Mouse (Mus musculus) CD4-positive, CD25-positive, alpha-beta regulatory T cell, adult 2 months (primary cell): ENCODE measurements at regions not wholly inside any gene's neighbourhood (a gene's known extent, or its start where the extent isn't known, plus 50 kb on each side); places are given as distances from the start of the nearest gene placed in this dataset.
A peak's percentile ranks its signal among the peaks of the same experiment; 100 is the strongest.

Experiments
- DNase-seq: peaks from one replicate; pipeline ENCODE4 v3.0.0-alpha.2; 2012; ENCODE audit warnings: low read depth, low spot score

DNA sequence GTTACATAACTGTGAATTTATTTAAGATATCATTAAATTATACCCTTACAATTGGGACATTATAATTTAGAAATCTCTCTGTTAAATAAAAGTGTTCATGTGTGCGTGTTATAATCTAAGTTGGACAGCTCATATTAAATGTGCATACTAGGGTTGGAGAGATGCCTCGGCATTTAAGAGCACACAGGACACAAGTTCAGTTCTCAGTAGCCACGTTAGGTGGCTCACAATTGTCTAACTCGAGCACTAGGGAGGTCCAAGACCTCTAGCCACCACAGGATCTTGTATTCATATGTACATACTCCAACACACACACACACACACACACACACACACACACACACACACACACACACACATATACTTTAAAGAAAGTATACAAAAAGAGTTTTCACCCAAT lies 56.0 kb downstream of the Foxf2 start:
- no peak for DNase-seq

DNA sequence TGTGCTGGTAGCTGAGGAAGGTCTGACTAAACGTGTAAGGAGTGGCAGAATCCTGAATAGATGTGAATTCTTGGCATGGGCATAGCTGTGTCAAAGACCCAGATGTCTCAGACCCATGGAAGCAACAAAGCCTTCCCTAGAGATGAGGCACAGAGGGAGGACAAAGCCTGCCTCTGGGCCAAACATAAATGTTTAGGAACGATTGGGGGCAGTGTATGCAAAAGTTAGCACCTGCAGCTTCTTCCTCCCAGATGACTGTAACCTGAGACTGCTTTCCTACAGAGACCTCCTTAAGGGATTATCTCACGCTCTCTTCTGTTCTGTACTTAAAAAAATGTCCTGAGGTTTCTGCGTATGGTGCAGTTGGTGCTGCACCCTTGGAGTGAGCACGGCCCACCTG lies 57.7 kb downstream of the Foxf2 start:
- no peak for DNase-seq

DNA sequence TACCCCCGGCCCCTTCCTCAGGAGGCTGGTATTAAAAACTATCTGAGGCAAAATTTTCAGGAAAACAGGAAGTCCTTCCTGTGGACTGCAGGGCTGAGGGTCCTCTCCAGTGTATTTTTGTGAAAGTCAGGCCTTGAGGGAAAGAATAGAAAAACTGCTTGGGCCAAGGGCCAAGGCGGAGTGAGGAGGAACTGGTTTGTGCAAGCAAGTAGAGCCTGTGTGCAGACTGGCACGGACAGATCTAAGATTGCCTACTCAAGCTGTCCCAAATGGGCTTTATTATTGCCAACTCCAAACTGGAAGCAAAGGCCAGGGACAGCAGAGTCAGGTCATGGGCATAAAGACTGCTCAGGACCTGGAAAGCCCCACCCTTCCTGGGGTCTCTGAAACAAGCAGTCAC lies 62.9 kb downstream of the Foxf2 start:
- no peak for DNase-seq

DNA sequence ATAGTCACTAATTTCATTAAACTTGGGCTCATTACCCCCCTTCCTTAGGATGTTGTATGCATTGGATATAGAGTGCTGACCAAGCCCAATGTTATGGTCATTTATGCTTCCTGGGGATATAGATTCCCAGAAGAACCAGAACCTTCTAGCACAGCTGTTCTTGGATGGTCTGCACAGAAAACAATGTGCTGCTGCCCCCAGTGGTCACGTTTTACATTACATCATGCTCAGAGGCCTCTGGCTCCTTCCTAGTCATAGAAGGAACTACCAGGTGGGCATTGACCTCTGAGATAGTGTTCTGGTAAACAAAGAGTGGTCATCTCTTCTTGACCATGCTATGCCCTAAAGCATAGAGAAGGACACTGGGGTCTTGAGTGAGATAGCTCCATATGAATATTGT lies 63.7 kb downstream of the Foxf2 start:
- peak; percentile 17 for DNase-seq

DNA sequence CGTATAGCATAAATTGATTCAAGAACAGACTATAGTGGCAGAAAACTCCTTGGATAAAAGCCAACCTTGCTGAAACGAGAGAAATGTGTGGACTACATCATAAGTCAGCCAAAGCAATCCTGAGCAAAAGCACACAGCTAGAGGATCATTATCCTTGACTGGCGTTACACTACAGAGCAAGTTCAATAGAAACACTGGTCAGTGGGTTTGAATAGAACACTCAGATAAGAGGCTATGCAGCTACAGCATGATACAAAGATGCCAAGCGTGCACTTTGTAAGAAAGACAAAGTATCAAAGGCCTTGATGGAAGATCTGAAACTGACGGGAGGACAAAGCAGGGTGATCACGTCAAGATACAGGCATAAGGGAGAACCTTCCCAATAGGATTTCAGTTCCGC lies 70.1 kb downstream of the Foxf2 start:
- DNase-seq, result no peak

DNA sequence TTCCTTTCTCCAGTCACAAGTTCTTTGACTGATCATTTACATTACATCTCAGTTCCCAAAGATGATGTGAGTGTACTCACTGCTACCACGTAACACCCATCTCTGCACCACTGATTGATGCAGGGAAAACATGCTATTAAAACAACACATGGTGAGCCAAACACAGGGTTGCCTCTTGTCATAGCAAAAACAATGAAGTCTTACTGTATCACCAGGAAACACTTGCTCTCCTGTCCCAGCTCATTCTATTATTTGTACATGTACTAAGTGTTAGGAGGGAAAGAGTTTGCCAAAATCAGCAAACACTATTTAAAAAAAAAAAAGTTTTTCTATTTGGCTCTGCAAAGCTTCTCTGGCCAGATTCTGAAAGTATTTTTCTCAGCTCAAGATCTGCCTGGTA lies 78.6 kb downstream of the Foxf2 start:
- DNase-seq, result no peak

DNA sequence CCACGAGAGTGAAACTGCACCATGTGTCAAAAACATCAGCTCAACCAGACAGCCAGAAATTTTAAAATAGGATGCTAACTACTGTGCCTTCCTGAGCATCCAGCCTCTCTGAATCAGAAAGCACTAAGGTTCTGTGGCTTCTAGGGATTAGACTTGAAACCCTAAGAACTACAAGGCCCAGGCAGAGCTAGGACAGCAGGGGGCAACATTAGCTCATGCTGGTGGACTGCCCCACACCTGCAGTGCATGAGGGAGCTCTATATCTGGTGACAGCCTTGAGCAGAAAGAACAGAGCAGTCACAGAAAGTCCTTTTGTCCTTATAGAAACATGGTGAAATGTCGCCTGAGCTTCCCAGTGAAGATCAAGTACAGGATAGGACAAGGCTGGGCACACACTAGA lies 79.8 kb downstream of the Foxf2 start:
- DNase-seq, result no peak

DNA sequence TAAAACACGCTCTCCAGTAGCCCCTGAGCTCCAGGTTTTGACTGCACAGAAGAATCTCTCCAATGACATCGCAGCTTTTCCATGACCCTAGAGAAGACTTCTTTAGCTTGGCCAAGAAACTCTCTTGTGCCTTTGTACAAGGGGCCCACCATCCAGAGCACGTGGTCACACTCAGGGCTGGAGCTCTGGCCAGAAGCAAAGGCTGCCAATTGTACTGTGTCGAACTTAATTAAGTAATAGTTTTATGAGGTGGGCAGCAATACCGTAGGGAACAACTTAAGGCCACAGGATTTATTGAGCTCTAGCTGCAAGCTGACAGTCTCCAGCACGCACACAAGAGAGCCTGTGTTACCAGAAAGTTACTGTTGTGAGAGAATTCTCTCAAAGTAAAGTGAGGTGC lies 85.1 kb downstream of the Foxf2 start:
- no peak for DNase-seq

DNA sequence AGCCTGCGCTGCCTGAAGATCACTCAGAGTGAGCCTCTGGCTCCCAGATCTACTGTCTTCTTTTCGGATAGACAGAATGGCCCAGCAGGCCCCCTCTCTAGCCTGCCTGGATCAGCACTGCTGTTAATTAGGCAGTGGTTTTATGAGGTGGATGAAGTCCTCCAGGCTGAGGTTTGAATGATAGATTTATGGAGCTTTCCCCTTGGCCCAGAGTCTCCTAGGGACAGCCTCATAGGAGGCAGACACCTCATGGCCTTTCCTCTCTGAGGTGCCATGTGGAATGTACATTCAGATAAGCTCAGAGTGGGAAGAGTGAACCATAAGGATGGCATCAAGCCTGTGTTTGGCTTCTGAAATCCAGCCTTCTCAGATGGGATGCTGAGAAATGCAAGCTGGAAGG lies 90.1 kb downstream of the Foxf2 start:
- DNase-seq, result no peak

DNA sequence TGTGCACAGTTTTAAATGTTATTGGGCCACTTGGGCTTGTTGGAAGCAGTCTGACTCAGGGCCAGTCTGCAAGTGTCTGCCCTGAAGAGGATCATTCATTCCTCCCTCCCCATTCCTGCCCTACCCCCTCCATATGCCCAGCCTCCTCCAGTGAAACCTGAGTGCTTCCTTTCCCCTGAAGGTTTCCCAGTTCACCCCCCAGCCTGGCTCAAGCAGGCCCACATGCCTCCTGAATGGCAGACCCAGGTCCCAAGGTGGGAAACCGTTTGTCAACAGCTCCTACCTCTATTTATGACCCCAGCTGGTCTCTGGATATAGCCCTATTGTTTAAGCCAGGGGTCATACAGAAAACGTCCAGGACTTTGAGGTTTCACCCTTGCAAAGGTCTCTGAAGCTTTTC lies 89.7 kb upstream of the Foxc1 start:
- DNase-seq, result no peak

DNA sequence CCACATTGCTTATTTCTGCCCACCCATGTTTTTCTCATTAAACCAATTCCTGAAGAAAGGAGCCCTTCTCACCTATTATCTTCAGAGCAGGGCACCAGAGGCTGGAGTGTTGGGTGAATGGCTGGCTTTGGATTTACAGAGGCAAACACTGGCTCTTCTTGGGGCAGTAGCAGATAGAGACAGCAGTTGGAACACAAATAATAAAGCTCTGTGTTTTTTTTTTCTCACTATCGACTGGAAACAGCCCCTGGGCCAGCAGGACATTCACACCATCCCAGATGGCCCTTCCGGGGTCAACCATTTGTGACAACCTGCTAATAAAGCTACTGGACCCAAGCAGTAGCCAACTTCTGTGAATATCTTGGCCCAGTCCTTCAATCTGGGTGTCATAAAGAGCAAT lies 85.7 kb upstream of the Foxc1 start:
- no peak for DNase-seq

DNA sequence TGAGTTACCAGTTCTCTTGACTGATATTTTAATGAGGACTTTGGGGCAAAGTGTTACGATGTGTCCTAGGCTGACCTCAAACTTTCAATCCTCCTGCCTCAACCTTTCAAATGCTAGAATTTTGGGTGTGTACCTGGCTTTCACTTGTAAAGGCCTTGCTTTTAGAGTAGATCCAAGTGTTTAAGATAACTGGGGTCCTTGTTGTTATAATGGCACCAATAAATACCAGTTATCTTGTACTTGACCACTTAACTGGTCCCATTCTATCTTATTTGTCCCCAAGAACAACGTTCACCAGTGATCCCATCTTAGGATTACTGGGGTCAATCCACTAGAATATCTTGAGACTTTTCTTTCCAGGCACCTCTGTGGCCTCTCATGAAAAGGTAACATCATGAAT lies 77.6 kb upstream of the Foxc1 start:
- no peak for DNase-seq

DNA sequence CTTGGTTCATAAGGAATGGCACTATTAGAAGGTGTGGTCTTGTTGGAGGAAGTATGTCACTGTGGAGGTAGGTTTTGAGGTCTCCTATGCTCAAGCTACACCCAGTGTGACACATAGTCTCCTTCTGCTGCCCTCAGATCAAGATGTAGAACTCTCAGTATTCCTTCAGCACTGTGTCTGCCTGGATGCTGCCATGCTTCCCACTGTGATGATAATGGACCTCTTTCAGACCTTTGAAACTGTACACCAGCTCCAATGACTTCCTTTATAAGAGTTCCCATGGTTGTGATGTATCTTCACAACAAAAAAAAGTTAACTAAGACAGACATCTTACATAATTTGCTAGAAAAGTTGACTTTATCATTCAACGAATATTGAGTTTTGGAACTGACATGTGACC lies 60.2 kb upstream of the Foxc1 start:
- no peak for DNase-seq
